Mouse (Mus musculus): ENCODE data around the gene Nudcd2.

- TF ChIP-seq CTCF (IDR thresholded peaks at IDR 0.05; ENCODE audit: low read depth) (no peak), EP300 (optimal IDR thresholded peaks at IDR 0.05) (no peak)
These were observed 42.9 kb upstream of the Nudcd2 start for GRCm38 (mm10) chr11:40690444-40691127.

All from stomach, postnatal 0 days (tissue).